Mouse (Mus musculus) C2C12 (cell line): ENCODE data around the gene Ap2b1.

Experiments
- CTCF ChIP-seq: IDR thresholded peaks from one replicate; pipeline ENCODE4 v1.5.1; 2011; ENCODE audit not compliant: control insufficient read depth, insufficient read depth, insufficient read length
- MAX ChIP-seq: IDR thresholded peaks from one replicate; pipeline ENCODE4 v1.6.1; 2011; ENCODE audit warnings: mild to moderate bottlenecking, control low read depth

DNA sequence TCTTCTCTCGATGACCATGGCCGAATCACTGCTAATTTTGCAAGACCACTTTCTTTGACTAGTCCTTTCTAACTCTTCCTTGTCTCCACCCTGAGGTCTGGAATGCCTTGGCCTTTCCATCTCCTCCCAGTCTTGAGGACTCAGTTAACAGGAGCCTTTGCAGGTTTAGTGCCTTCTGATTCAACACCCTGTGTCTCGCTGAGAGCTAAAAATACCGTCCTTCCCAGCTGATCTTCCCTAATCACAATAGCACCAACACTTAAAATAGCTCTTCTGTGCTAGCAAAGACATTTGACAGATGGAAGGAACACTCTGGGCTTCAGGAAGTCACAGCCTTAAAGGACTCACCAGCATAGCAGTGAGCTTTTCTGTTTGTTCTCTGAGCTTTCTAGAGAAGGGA, 94.2 kb downstream of the Ap2b1 start:
- TF ChIP-seq CTCF (no peak), MAX (no peak)
